Mouse (Mus musculus): ENCODE data around the gene Cdkal1.

- no peak for TF ChIP-seq CTCF (IDR thresholded peaks at IDR 0.05; ENCODE audit: borderline replicate concordance, control insufficient read depth, extremely low read depth, insufficient read depth, low read length, poor library complexity)
- TF ChIP-seq POLR2A (IDR thresholded peaks at IDR 0.05; ENCODE audit: control insufficient read depth, extremely low read depth, insufficient read depth, low read length, poor library complexity) = no peak
Measured at GRCm38 (mm10) chr13:29808383-29808782, 47.1 kb downstream of the Cdkal1 start.

Data from thymus, adult 2 months (tissue).